Mouse (Mus musculus) stomach, embryonic 16.5 days (tissue): ENCODE measurements around the gene Prm1. TPM values are rescaled to one million over a fixed set of nuclear protein-coding genes. Genes with fewer than 3 reads are reported as not detected.

Experiments
- ATAC-seq: fragments of 200-750 bp; cut with Nextera tagmentation; 2 replicates; pipeline ENCODE4 v1.8.0; 2017; ENCODE audit warnings: moderate number of reproducible peaks, moderate TSS enrichment; ENCODE audit not compliant: insufficient read depth, low FRiP score
- H3K27ac ChIP-seq: fragments of 300-500 bp; sonication (generic); 2 replicates; pipeline ENCODE4 v1.5.1; 2014; ENCODE audit warnings: low read length
- H3K27me3 ChIP-seq: fragments of 300-500 bp; sonication (generic); 2 replicates; pipeline ENCODE4 v1.6.1; 2014; ENCODE audit warnings: low read length, control low read depth, mixed read lengths; ENCODE audit not compliant: control insufficient read depth, insufficient read depth
- H3K36me3 ChIP-seq: fragments of 300-500 bp; sonication (generic); 2 replicates; pipeline ENCODE4 v1.6.1; 2014; ENCODE audit warnings: low read length; ENCODE audit not compliant: control insufficient read depth, insufficient read depth
- H3K4me1 ChIP-seq: fragments of 300-500 bp; sonication (generic); 2 replicates; pipeline ENCODE4 v1.6.1; 2014; ENCODE audit warnings: low read length, control low read depth, mixed read lengths; ENCODE audit not compliant: control insufficient read depth, insufficient read depth
- H3K4me2 ChIP-seq: fragments of 300-500 bp; sonication (generic); 2 replicates; pipeline ENCODE4 v1.6.1; 2014; ENCODE audit warnings: low read depth, low read length, mixed read lengths
- H3K4me3 ChIP-seq: fragments of 300-500 bp; sonication (generic); replicated peaks from 2 replicates; pipeline ENCODE4 v1.5.1; 2014; ENCODE audit warnings: mild to moderate bottlenecking, low read length
- H3K9ac ChIP-seq: fragments of 300-500 bp; sonication (generic); 2 replicates; pipeline ENCODE4 v1.6.1; 2014; ENCODE audit warnings: low read length
- H3K9me3 ChIP-seq: fragments of 300-500 bp; sonication (generic); replicated peaks from 2 replicates; pipeline ENCODE4 v1.6.1; 2016; ENCODE audit warnings: low read length, control low read depth; ENCODE audit not compliant: control insufficient read depth
- WGBS: fragments of 180-500 bp; shearing (Covaris S2); extraction: QIAGEN DNeasy Blood & Tissue Kit; methylation state at CpG from one replicate; pipeline ENCODE4 v1.1.7; 2014; 5-methylcytosine and 5-hydroxymethylcytosine counted together
- polyA plus RNA-seq: library from polyadenylated mRNA; unstranded; fragments of >200 nt; fragmentation: Nextera tagmentation; extraction: Ambion mirVana; gene quantifications from 2 replicates; pipeline ENCODE4 v1.2.1, GENCODE M21; 2015

Prm1 gene
- polyA plus RNA-seq, 1 experiment from 2014 or later = not detected

- Histone ChIP-seq H3K4me1 (0 out of 2 replicates have a peak, but pooled peaks cover 12% of the 10 kb centered on the region), H3K9me3 (no peaks in the 10 kb centered on the region), H3K9ac (no peak overlapping the region), H3K27ac (no peak overlapping the region), H3K36me3 (no peaks in the 10 kb centered on the region), H3K4me2 (no peak overlapping the region), H3K27me3 (no peaks in the 10 kb centered on the region), H3K4me3 (no peak overlapping the region)
- WGBS = 53% methylated on average over 9 of the region's 9 CpGs
- ATAC-seq = no peak
These were observed 36.8 kb downstream of the Prm1 start for GRCm38 (mm10) chr16:10768821-10769220.

- H3K36me3 ChIP-seq = no peaks in the 10 kb centered on the region
- H3K27ac ChIP-seq = no peak overlapping the region
- 49% methylated on average over 4 of the region's 4 CpGs for WGBS
- no peak overlapping the region for H3K4me3 ChIP-seq
- H3K9me3 ChIP-seq = no peaks in the 10 kb centered on the region
- no peak overlapping the region for H3K9ac ChIP-seq
- H3K27me3 ChIP-seq = no peaks in the 10 kb centered on the region
- ATAC-seq = no peak
- H3K4me2 ChIP-seq = no peak overlapping the region
- peaks cover 17% of the 10 kb centered on the region; the same call in 1 of the 2 replicates for H3K4me1 ChIP-seq
These were observed 38.5 kb downstream of the Prm1 start for GRCm38 (mm10) chr16:10767158-10767557.

GRCm38 (mm10) chr16:10764323-10764722, 41.3 kb downstream of the Prm1 start:
- H3K9ac ChIP-seq = no peak overlapping the region
- no peak for ATAC-seq
- H3K4me2 ChIP-seq = no peak overlapping the region

GRCm38 (mm10) chr16:10763540-10764264, 41.9 kb downstream of the Prm1 start:
- ATAC-seq = no peak
- Histone ChIP-seq H3K36me3 (no peaks in the 10 kb centered on the region), H3K27ac (no peak overlapping the region), H3K9ac (no peak overlapping the region), H3K4me2 (no peak overlapping the region), H3K9me3 (no peaks in the 10 kb centered on the region), H3K4me1 (peaks cover 10% of the 10 kb centered on the region; the same call in 1 of the 2 replicates), H3K4me3 (no peak overlapping the region), H3K27me3 (no peaks in the 10 kb centered on the region)
- 44% methylated on average over 6 of the region's 6 CpGs for WGBS

More at GRCm38 (mm10) chr16:10764323-10764722, 41.3 kb downstream of the Prm1 start:
- 24% methylated on average over 2 of the region's 2 CpGs for WGBS
- no peaks in the 10 kb centered on the region for H3K36me3 ChIP-seq
- H3K4me1 ChIP-seq = peaks cover 13% of the 10 kb centered on the region; the same call in 1 of the 2 replicates
- H3K27me3 ChIP-seq = no peaks in the 10 kb centered on the region
- H3K27ac ChIP-seq = no peak overlapping the region
- H3K4me3 ChIP-seq = no peak overlapping the region
- H3K9me3 ChIP-seq = no peaks in the 10 kb centered on the region

GRCm38 (mm10) chr16:10762569-10763180, 43.0 kb downstream of the Prm1 start:
- Histone ChIP-seq H3K27me3 (no peaks in the 10 kb centered on the region), H3K4me3 (no peak overlapping the region), H3K27ac (no peak overlapping the region), H3K9ac (no peak overlapping the region), H3K4me2 (no peak overlapping the region), H3K36me3 (no peaks in the 10 kb centered on the region), H3K4me1 (peaks cover 8% of the 10 kb centered on the region; the same call in 1 of the 2 replicates), H3K9me3 (no peaks in the 10 kb centered on the region)
- no peak for ATAC-seq
- 64% methylated on average over 5 of the region's 5 CpGs for WGBS

GRCm38 (mm10) chr16:10761182-10761581, 44.5 kb downstream of the Prm1 start:
- Histone ChIP-seq H3K4me3 (no peak overlapping the region), H3K4me2 (no peak overlapping the region), H3K27me3 (no peaks in the 10 kb centered on the region), H3K9me3 (no peaks in the 10 kb centered on the region), H3K36me3 (no peaks in the 10 kb centered on the region), H3K9ac (no peak overlapping the region), H3K27ac (no peak overlapping the region), H3K4me1 (peaks cover 8% of the 10 kb centered on the region; the same call in 1 of the 2 replicates)
- 78% methylated on average over 8 of the region's 8 CpGs for WGBS
- ATAC-seq = no peak

- no peaks in the 10 kb centered on the region for H3K4me1 ChIP-seq
- no peak for ATAC-seq
- H3K4me2 ChIP-seq = no peak overlapping the region
- no peak overlapping the region for H3K4me3 ChIP-seq
- H3K36me3 ChIP-seq = no peaks in the 10 kb centered on the region
- no peaks in the 10 kb centered on the region for H3K27me3 ChIP-seq
- H3K27ac ChIP-seq = no peak overlapping the region
- no peaks in the 10 kb centered on the region for H3K9me3 ChIP-seq
- WGBS = 69% methylated on average over 6 of the region's 6 CpGs
- H3K9ac ChIP-seq = no peak overlapping the region
These were observed 49.5 kb downstream of the Prm1 start for GRCm38 (mm10) chr16:10756168-10756567.

GRCm38 (mm10) chr16:10754521-10755296, 50.9 kb downstream of the Prm1 start:
- 72% methylated on average over 3 of the region's 3 CpGs for WGBS
- ATAC-seq = no peak
- Histone ChIP-seq H3K4me2 (no peak overlapping the region), H3K9ac (no peak overlapping the region), H3K4me3 (no peak overlapping the region), H3K9me3 (no peaks in the 10 kb centered on the region), H3K4me1 (peaks cover 3% of the 10 kb centered on the region; the same call in 1 of the 2 replicates), H3K36me3 (no peaks in the 10 kb centered on the region), H3K27me3 (no peaks in the 10 kb centered on the region), H3K27ac (no peak overlapping the region)

GRCm38 (mm10) chr16:10749824-10750223, 55.8 kb downstream of the Prm1 start:
- no peak overlapping the region for H3K4me3 ChIP-seq
- no peaks in the 10 kb centered on the region for H3K9me3 ChIP-seq
- 41% methylated on average over 7 of the region's 7 CpGs for WGBS
- H3K27me3 ChIP-seq = no peaks in the 10 kb centered on the region
- no peak overlapping the region for H3K9ac ChIP-seq
- peaks cover 9% of the 10 kb centered on the region; the same call in 1 of the 2 replicates for H3K4me1 ChIP-seq
- H3K4me2 ChIP-seq = no peak overlapping the region
- no peak overlapping the region for H3K27ac ChIP-seq
- H3K36me3 ChIP-seq = no peaks in the 10 kb centered on the region
- ATAC-seq = peak; percentile 56; the same call in 1 of the 2 replicates
